Mouse (Mus musculus) G1E (cell line): ENCODE results near the gene Camk2n2. TPM values are rescaled to one million over a fixed set of nuclear protein-coding genes. Genes with fewer than 3 reads are reported as not detected.
A peak's percentile ranks its signal among the peaks of the same experiment; 100 is the strongest.

Source experiments
- ATAC-seq: 2 replicates; pipeline ENCODE4 v1.8.0; 2016; ENCODE audit warnings: mild to moderate bottlenecking; ENCODE audit not compliant: insufficient number of reproducible peaks, poor library complexity, low FRiP score, severe bottlenecking; ENCODE audit errors: extremely low read depth
- DNase-seq: peaks from one replicate; pipeline ENCODE4 v3.0.0; 2012; ENCODE audit warnings: low spot score
- H3K27me3 ChIP-seq: 2 replicates; pipeline ENCODE4 v1.6.1; 2012; ENCODE audit warnings: mild to moderate bottlenecking, low read length, inconsistent platforms; ENCODE audit not compliant: insufficient read depth
- H3K36me3 ChIP-seq: replicated peaks from 2 replicates; pipeline ENCODE3; 2012; ENCODE audit warnings: mild to moderate bottlenecking, inconsistent platforms
- H3K4me1 ChIP-seq: 2 replicates; pipeline ENCODE4 v1.6.1; 2012; ENCODE audit warnings: low read depth, low read length, inconsistent platforms, mixed read lengths; ENCODE audit not compliant: insufficient read depth
- H3K4me3 ChIP-seq: 2 replicates; pipeline ENCODE4 v1.5.1; 2012; ENCODE audit warnings: low read depth, mild to moderate bottlenecking, inconsistent platforms, low read length, moderate library complexity, mixed read lengths
- H3K9me3 ChIP-seq: replicated peaks from 2 replicates; pipeline ENCODE4 v1.6.1; 2012; ENCODE audit warnings: inconsistent platforms
- CTCF ChIP-seq: IDR thresholded peaks from 2 replicates; pipeline ENCODE4 v1.5.1; 2012; ENCODE audit warnings: low read depth, low read length, inconsistent platforms, mixed read lengths
- GATA1 ChIP-seq: IDR thresholded peaks from 2 replicates; pipeline ENCODE4 v1.6.1; 2012; ENCODE audit warnings: borderline replicate concordance, low read length, inconsistent platforms, mixed read lengths
- GATA2 ChIP-seq: IDR thresholded peaks from 2 replicates; pipeline ENCODE4 v1.6.1; 2012; ENCODE audit warnings: low read depth, low read length, inconsistent platforms, borderline replicate concordance
- POLR2AphosphoS5 ChIP-seq: IDR thresholded peaks from 2 replicates; pipeline ENCODE4 v1.6.1; 2012; ENCODE audit warnings: low read depth, low read length, inconsistent platforms; ENCODE audit not compliant: insufficient replicate concordance
- TAL1 ChIP-seq: conservative IDR thresholded peaks from 2 replicates; pipeline ENCODE4 v1.6.1; 2012; ENCODE audit warnings: low read depth, low read length, inconsistent platforms, mixed read lengths
- polyA plus RNA-seq: library from polyadenylated mRNA; stranded (reverse); fragments of >175 nt; gene quantifications from 2 replicates; pipeline ENCODE4 v1.2.3, GENCODE M21; 2012
- total RNA-seq, 2 experiments: library from RNA; stranded (forward) in 1 of 2; stranded (reverse) in 1 of 2; fragments of 200-1000 nt in 1 of 2; fragments of >200 nt in 1 of 2; fragmentation: Nextera tagmentation in 1 of 2; gene quantifications; 2 replicates each; pipeline ENCODE4 v1.2.3; 2014 to 2017

Camk2n2 gene
- total and polyA plus RNA-seq, 3 experiments, result 0.22 to 1.1 TPM; not detected in 1

DNA sequence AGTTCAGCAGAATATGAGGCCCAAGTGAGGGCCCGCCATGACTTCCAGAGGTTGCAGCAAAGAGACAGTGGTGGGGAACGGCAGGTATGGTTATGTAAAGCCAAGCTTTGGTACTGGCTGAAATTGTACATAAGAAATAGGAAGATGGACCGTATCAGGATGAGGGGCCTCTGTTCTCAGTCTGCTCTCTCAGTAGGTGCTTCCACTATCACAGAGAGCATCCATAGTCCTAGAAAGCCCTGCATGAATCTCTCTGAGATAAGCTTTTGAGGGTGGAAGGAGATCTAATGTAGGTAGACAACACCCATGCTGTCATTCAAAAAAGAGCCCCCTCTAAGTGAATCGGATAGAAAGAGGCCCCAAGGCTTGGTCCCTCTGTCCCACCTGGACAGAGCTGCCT, 25.4 kb downstream of the Camk2n2 start:
- Histone ChIP-seq H3K9me3 (peaks cover 8% of the 10 kb centered on the region), H3K36me3 (no peaks in the 10 kb centered on the region), H3K27me3 (peaks cover 20% of the 10 kb centered on the region), H3K4me1 (peaks cover 66% of the 10 kb centered on the region), H3K4me3 (peak overlapping the region; percentile 63; the same call in 1 of the 2 replicates)
- ATAC-seq (no peak), DNase-seq (no peak)
- no peak for TF ChIP-seq GATA1
- no peak for TF ChIP-seq POLR2AphosphoS5
- no peak for TF ChIP-seq TAL1
- TF ChIP-seq GATA2, result no peak
- no peak for TF ChIP-seq CTCF

DNA sequence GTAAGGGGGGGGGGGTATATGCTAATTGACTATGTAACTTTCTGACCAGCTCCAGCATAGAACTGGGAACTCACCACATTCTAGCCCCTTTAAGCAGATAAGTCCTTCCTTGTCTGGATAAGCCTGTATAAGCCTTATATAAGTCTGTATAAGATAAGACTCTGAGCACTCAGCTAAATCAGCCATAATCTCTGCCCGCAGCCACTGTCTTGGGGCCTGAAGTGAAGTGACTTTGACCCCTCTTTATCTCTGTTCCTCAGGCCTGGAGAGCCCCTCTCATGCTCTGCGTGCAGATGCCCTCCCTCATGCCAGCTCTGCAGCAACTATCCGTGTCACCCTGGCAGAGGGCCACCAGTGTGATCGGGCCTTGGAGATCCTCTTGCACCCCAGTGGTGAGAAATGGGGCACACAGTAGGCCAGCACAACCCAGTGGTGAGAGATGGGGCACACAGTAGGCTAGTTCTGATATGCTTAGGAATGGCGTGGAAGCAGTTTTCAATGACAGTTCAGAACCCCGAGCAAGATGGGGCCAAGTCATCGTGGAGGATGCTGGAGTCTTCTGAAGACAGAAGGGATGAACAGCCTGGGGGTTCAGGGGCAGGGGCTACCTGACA, 25.9 kb downstream of the Camk2n2 start:
- no peak for TF ChIP-seq GATA1
- TF ChIP-seq TAL1, result peak; percentile 97
- peak overlapping the region; percentile 63; the same call in 1 of the 2 replicates for H3K4me3 ChIP-seq
- DNase-seq (peak; percentile 64), ATAC-seq (peak; percentile 91)
- H3K4me1 ChIP-seq, result peaks cover 72% of the 10 kb centered on the region
- peaks cover 8% of the 10 kb centered on the region for H3K9me3 ChIP-seq
- H3K27me3 ChIP-seq, result peaks cover 23% of the 10 kb centered on the region
- H3K36me3 ChIP-seq, result no peaks in the 10 kb centered on the region

DNA sequence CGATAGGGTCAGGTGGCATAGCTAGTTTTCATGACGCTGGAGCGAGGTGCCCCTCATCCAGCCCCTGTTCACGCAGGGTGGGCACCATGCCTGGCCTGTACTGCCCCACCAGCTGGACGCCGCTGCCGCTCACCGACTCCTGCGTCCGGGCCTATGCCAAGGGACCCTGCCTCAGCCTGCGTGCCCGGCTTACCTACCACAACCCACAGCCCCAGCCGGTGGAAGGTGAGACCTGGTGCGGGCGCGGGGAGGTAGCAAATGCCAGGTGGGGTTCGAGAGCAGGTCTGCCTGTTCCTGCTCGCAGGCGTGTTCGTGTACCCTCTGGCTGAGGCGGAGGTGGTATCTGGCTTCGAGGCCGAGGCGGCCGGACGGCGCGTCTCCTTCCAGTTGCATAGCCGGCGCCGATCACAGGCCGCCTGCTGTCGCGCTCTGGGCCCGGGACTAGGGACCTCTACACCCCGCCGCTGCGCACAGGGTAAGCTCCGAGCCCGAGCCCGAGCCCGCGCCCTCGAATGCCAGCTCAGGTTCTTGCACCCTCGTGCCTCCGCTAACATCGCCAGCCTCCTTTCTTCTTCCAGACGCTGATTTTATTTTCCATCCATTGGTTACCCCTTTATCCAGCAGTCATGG, 29.9 kb downstream of the Camk2n2 start:
- H3K4me1 ChIP-seq, result peaks cover 66% of the 10 kb centered on the region
- H3K36me3 ChIP-seq, result no peaks in the 10 kb centered on the region
- H3K4me3 ChIP-seq, result peak overlapping the region; percentile 57; the same call in 1 of the 2 replicates
- TF ChIP-seq CTCF (no peak), GATA2 (no peak), GATA1 (no peak), TAL1 (no peak), POLR2AphosphoS5 (no peak)
- ATAC-seq (no peak), DNase-seq (no peak)
- H3K27me3 ChIP-seq, result peaks cover 40% of the 10 kb centered on the region
- peaks cover 8% of the 10 kb centered on the region for H3K9me3 ChIP-seq

DNA sequence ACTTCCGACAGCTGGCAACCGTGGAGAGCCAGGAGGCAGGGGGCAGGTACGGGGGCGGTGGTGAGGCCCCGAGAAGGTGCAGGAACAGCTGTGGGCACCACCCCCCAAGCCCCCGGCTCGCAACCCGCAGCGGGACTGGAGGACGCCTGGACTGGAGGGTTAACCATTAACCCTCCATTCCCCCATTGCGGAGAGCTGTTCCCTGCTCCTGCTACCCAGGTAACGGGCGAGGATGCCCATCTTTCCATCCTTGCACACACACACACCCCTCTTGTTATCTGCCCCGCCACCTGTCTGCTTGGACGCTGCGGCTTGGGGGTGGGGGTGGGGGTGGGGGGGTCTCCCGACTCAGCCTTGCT, 30.4 kb downstream of the Camk2n2 start:
- H3K4me3 ChIP-seq, result peak overlapping the region; percentile 71; the same call in 1 of the 2 replicates
- H3K36me3 ChIP-seq, result no peaks in the 10 kb centered on the region
- ATAC-seq (no peak), DNase-seq (no peak)
- peaks cover 40% of the 10 kb centered on the region for H3K27me3 ChIP-seq
- peaks cover 60% of the 10 kb centered on the region for H3K4me1 ChIP-seq
- TF ChIP-seq GATA1, result no peak
- no peak for TF ChIP-seq CTCF
- TF ChIP-seq GATA2, result no peak
- no peak for TF ChIP-seq TAL1
- TF ChIP-seq POLR2AphosphoS5, result no peak
- peaks cover 8% of the 10 kb centered on the region for H3K9me3 ChIP-seq

- no peak for DNase-seq
- ATAC-seq, result no peak
- Histone ChIP-seq H3K4me3 (peak overlapping the region; percentile 71), H3K27me3 (peaks cover 40% of the 10 kb centered on the region), H3K9me3 (peaks cover 8% of the 10 kb centered on the region), H3K36me3 (no peaks in the 10 kb centered on the region), H3K4me1 (peaks cover 55% of the 10 kb centered on the region)
- no peak for TF ChIP-seq GATA1
- no peak for TF ChIP-seq POLR2AphosphoS5
- no peak for TF ChIP-seq TAL1
- TF ChIP-seq CTCF, result no peak
- no peak for TF ChIP-seq GATA2
These were observed 31.0 kb downstream of the Camk2n2 start for GRCm38 (mm10) chr16:20589939-20590679.

GRCm38 (mm10) chr16:20589366-20589938, 31.6 kb downstream of the Camk2n2 start, which contains the start of gene Vwa5b2:
Vwa5b2 (plus strand) TSS chr16:20589471.
- Histone ChIP-seq H3K27me3 (peaks cover 40% of the 10 kb centered on the region), H3K9me3 (peaks cover 8% of the 10 kb centered on the region), H3K4me3 (peak within 1 kb of the TSS; percentile 71), H3K36me3 (no peaks in the 10 kb centered on the region), H3K4me1 (peaks cover 48% of the 10 kb centered on the region)
- no peak for TF ChIP-seq GATA1
- TF ChIP-seq POLR2AphosphoS5, result no peak
- DNase-seq (no peak), ATAC-seq (no peak)

Other genes with a start within 250 kb of the Camk2n2 start
- gene Abcc5, start 194.9 kb downstream of the Camk2n2 start, total RNA-seq (2014; fragmentation: Nextera tagmentation), result 59.5 and 76.4 TPM in 2 replicates
- 20.7 and 24.6 TPM in 2 replicates for gene Abcc5, start 194.9 kb downstream of the Camk2n2 start, total RNA-seq (2017)
- gene Abcc5, start 194.9 kb downstream of the Camk2n2 start, polyA plus RNA-seq, result 3.2 and 3.6 TPM in 2 replicates
- 40.5 and 43.6 TPM in 2 replicates for gene Eif2b5, start 122.5 kb downstream of the Camk2n2 start, total RNA-seq (2014; fragmentation: Nextera tagmentation)
- 105 and 107 TPM in 2 replicates for gene Eif2b5, start 122.5 kb downstream of the Camk2n2 start, total RNA-seq (2017)
- gene Eif2b5, start 122.5 kb downstream of the Camk2n2 start, polyA plus RNA-seq, result 24.8 and 25.5 TPM in 2 replicates
- gene Dvl3, start 104.3 kb downstream of the Camk2n2 start, total RNA-seq (2014; fragmentation: Nextera tagmentation), result 51.8 and 57.2 TPM in 2 replicates
- 2.8 and 3.0 TPM in 2 replicates for gene Dvl3, start 104.3 kb downstream of the Camk2n2 start, total RNA-seq (2017)
- gene Dvl3, start 104.3 kb downstream of the Camk2n2 start, polyA plus RNA-seq, result 26.9 and 28.2 TPM in 2 replicates
- gene Ap2m1, start 85.8 kb downstream of the Camk2n2 start, total RNA-seq (2014; fragmentation: Nextera tagmentation), result 302 and 342 TPM in 2 replicates
- 173 and 186 TPM in 2 replicates for gene Ap2m1, start 85.8 kb downstream of the Camk2n2 start, total RNA-seq (2017)
- gene Ap2m1, start 85.8 kb downstream of the Camk2n2 start, polyA plus RNA-seq, result 67.5 and 73.4 TPM in 2 replicates
- gene Abcf3, start 72.7 kb downstream of the Camk2n2 start, total RNA-seq (2014; fragmentation: Nextera tagmentation), result 34.6 and 35.1 TPM in 2 replicates
- gene Abcf3, start 72.7 kb downstream of the Camk2n2 start, total RNA-seq (2017), result 66.1 and 70.1 TPM in 2 replicates
- 21.1 and 22.1 TPM in 2 replicates for gene Abcf3, start 72.7 kb downstream of the Camk2n2 start, polyA plus RNA-seq
- not detected in 2 replicates for gene Vwa5b2, start 31.8 kb downstream of the Camk2n2 start, total RNA-seq (2014; fragmentation: Nextera tagmentation)
- gene Vwa5b2, start 31.8 kb downstream of the Camk2n2 start, total RNA-seq (2017), result 0.29 TPM in 1 of 2 replicates, not detected in the other
- 0.02 and 0.07 TPM in 2 replicates for gene Vwa5b2, start 31.8 kb downstream of the Camk2n2 start, polyA plus RNA-seq
- gene Eef1akmt4, start 9.7 kb downstream of the Camk2n2 start, total RNA-seq (2014; fragmentation: Nextera tagmentation), result 16.4 and 22.1 TPM in 2 replicates
- 9.8 and 11.5 TPM in 2 replicates for gene Eef1akmt4, start 9.7 kb downstream of the Camk2n2 start, total RNA-seq (2017)
- 6.0 and 8.7 TPM in 2 replicates for gene Eef1akmt4, start 9.7 kb downstream of the Camk2n2 start, polyA plus RNA-seq
- not detected in 2 replicates for gene Gm49333, start 9.7 kb downstream of the Camk2n2 start, total RNA-seq (2014; fragmentation: Nextera tagmentation)
- gene Gm49333, start 9.7 kb downstream of the Camk2n2 start, total RNA-seq (2017), result not detected in 2 replicates
- not detected in 2 replicates for gene Gm49333, start 9.7 kb downstream of the Camk2n2 start, polyA plus RNA-seq
- 36.3 and 45.6 TPM in 2 replicates for gene Alg3, start 9.6 kb downstream of the Camk2n2 start, total RNA-seq (2014; fragmentation: Nextera tagmentation)
- 9.9 and 12.0 TPM in 2 replicates for gene Alg3, start 9.6 kb downstream of the Camk2n2 start, total RNA-seq (2017)
- 5.5 and 12.8 TPM in 2 replicates for gene Alg3, start 9.6 kb downstream of the Camk2n2 start, polyA plus RNA-seq
- 0.58 TPM in 1 of 2 replicates, not detected in the other for gene Ece2, start 8.5 kb upstream of the Camk2n2 start, total RNA-seq (2014; fragmentation: Nextera tagmentation)
- 0.12 and 0.16 TPM in 2 replicates for gene Ece2, start 8.5 kb upstream of the Camk2n2 start, total RNA-seq (2017)
- not detected in 2 replicates for gene Ece2, start 8.5 kb upstream of the Camk2n2 start, polyA plus RNA-seq
- gene Psmd2, start 30.4 kb upstream of the Camk2n2 start, total RNA-seq (2014; fragmentation: Nextera tagmentation), result 175 and 205 TPM in 2 replicates
- gene Psmd2, start 30.4 kb upstream of the Camk2n2 start, total RNA-seq (2017), result 246 and 273 TPM in 2 replicates
- gene Psmd2, start 30.4 kb upstream of the Camk2n2 start, polyA plus RNA-seq, result 349 and 352 TPM in 2 replicates
- 325 and 411 TPM in 2 replicates for gene Eif4g1, start 47.0 kb upstream of the Camk2n2 start, total RNA-seq (2014; fragmentation: Nextera tagmentation)
- 257 and 270 TPM in 2 replicates for gene Eif4g1, start 47.0 kb upstream of the Camk2n2 start, total RNA-seq (2017)
- gene Eif4g1, start 47.0 kb upstream of the Camk2n2 start, polyA plus RNA-seq, result 957 and 1,213 TPM in 2 replicates
- gene Fam131a, start 72.0 kb upstream of the Camk2n2 start, total RNA-seq (2014; fragmentation: Nextera tagmentation), result 3.1 and 3.9 TPM in 2 replicates
- 1.2 and 2.6 TPM in 2 replicates for gene Fam131a, start 72.0 kb upstream of the Camk2n2 start, total RNA-seq (2017)
- gene Fam131a, start 72.0 kb upstream of the Camk2n2 start, polyA plus RNA-seq, result 9.5 and 10.1 TPM in 2 replicates
- gene Polr2h, start 96.4 kb upstream of the Camk2n2 start, total RNA-seq (2014; fragmentation: Nextera tagmentation), result 17.5 and 22.7 TPM in 2 replicates
- 95.7 and 97.6 TPM in 2 replicates for gene Polr2h, start 96.4 kb upstream of the Camk2n2 start, total RNA-seq (2017)
- gene Polr2h, start 96.4 kb upstream of the Camk2n2 start, polyA plus RNA-seq, result 3.3 and 6.1 TPM in 2 replicates
- gene Clcn2, start 96.5 kb upstream of the Camk2n2 start, total RNA-seq (2014; fragmentation: Nextera tagmentation), result 25.8 and 26.7 TPM in 2 replicates
- gene Clcn2, start 96.5 kb upstream of the Camk2n2 start, total RNA-seq (2017), result 16.4 and 23.3 TPM in 2 replicates
- 32.6 and 55.5 TPM in 2 replicates for gene Clcn2, start 96.5 kb upstream of the Camk2n2 start, polyA plus RNA-seq
- not detected in 2 replicates for gene Chrd, start 111.8 kb upstream of the Camk2n2 start, total RNA-seq (2014; fragmentation: Nextera tagmentation)
- 0.05 and 0.06 TPM in 2 replicates for gene Chrd, start 111.8 kb upstream of the Camk2n2 start, total RNA-seq (2017)
- gene Chrd, start 111.8 kb upstream of the Camk2n2 start, polyA plus RNA-seq, result not detected in 2 replicates
- gene Thpo, start 113.2 kb upstream of the Camk2n2 start, total RNA-seq (2014; fragmentation: Nextera tagmentation), result not detected in 2 replicates
- gene Thpo, start 113.2 kb upstream of the Camk2n2 start, total RNA-seq (2017), result not detected in 2 replicates
- gene Thpo, start 113.2 kb upstream of the Camk2n2 start, polyA plus RNA-seq, result not detected in 2 replicates